Mouse (Mus musculus): ENCODE measurements at regions not wholly inside any gene's neighbourhood (a gene's known extent, or its start where the extent isn't known, plus 50 kb on each side); places are given as distances from the start of the nearest gene placed in this dataset.
A peak's percentile ranks its signal among the peaks of the same experiment; 100 is the strongest.

DNA sequence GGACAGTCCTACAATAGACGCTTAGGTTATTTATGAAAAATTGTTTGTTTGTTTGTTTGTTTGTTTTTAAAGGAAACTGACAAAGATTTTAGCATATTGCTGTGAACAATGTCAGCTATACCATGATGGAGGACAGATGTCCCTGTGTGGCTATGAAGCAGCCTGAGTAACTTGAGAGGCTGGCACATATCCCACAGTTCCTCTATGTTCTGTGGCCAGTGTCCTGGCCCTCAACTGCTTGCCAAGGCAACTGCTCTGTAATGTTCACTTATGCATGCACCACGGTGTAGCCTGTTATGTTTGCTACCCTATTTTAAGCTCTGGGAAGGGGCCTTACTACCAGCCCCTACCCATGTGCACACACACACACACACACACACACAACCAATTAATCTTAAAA, 222.6 kb downstream of the Gm5426 start:
- no peak for TF ChIP-seq POU5F1 (IDR thresholded peaks at IDR 0.05; ENCODE audit: borderline replicate concordance, low read length)
- no peak for TF ChIP-seq CTCF (conservative IDR thresholded peaks at IDR 0.05; ENCODE audit: low read length)
- TF ChIP-seq NANOG (IDR thresholded peaks at IDR 0.05; ENCODE audit: borderline replicate concordance, low read length) = no peak
- H3K4me1 ChIP-seq (replicated peaks; ENCODE audit: low read depth, low read length) = no peaks in the 10 kb centered on the region
- peaks cover 5% of the 10 kb centered on the region; the same call in 1 of the 2 replicates for H3K9me3 ChIP-seq (ENCODE audit: low read length)
- H3K36me3 ChIP-seq (ENCODE audit: insufficient read depth, low read length) = no peaks in the 10 kb centered on the region
- no peaks in the 10 kb centered on the region for H3K27me3 ChIP-seq (ENCODE audit: insufficient read depth, low read length)
- H3K4me3 ChIP-seq (replicated peaks; ENCODE audit: low read length) = no peak overlapping the region

DNA sequence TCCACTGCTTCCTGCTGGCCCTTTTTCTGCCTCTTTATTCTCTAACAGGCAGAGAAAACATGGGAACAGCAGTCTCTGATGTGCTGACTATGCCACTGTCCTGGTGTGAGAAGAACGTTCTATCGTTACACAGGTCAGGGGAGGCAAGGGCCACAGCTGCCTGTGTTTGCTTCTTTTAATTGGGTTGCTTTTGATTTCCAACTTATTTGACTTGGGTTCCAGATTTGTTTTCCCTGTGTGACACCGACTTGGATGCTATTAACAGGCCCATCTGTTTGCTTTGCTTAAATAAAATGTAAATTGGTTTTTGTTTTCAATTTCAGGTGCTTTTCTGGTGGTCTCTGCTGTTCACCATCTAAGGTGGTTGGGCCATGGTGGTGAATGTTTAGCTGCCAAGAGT, 225.8 kb downstream of the Gm5426 start:
- Histone ChIP-seq H3K36me3 (ENCODE audit: insufficient read depth, low read length) (no peaks in the 10 kb centered on the region), H3K4me3 (replicated peaks; ENCODE audit: low read length) (no peak overlapping the region), H3K9me3 (ENCODE audit: low read length) (no peaks in the 10 kb centered on the region), H3K27me3 (ENCODE audit: insufficient read depth, low read length) (no peaks in the 10 kb centered on the region), H3K4me1 (replicated peaks; ENCODE audit: low read depth, low read length) (no peaks in the 10 kb centered on the region)
- no peak for TF ChIP-seq NANOG (IDR thresholded peaks at IDR 0.05; ENCODE audit: borderline replicate concordance, low read length)
- TF ChIP-seq POU5F1 (IDR thresholded peaks at IDR 0.05; ENCODE audit: borderline replicate concordance, low read length) = no peak
- TF ChIP-seq CTCF (conservative IDR thresholded peaks at IDR 0.05; ENCODE audit: low read length) = no peak

GRCm38 (mm10) chr10:96363867-96364266, 227.5 kb downstream of the Gm5426 start:
- H3K36me3 ChIP-seq (ENCODE audit: insufficient read depth, low read length) = no peaks in the 10 kb centered on the region
- no peak for TF ChIP-seq POU5F1 (IDR thresholded peaks at IDR 0.05; ENCODE audit: borderline replicate concordance, low read length)
- no peak for TF ChIP-seq CTCF (conservative IDR thresholded peaks at IDR 0.05; ENCODE audit: low read length)
- no peak for TF ChIP-seq NANOG (IDR thresholded peaks at IDR 0.05; ENCODE audit: borderline replicate concordance, low read length)
- H3K4me3 ChIP-seq (replicated peaks; ENCODE audit: low read length) = no peak overlapping the region
- H3K9me3 ChIP-seq (ENCODE audit: low read length) = no peaks in the 10 kb centered on the region
- no peaks in the 10 kb centered on the region for H3K4me1 ChIP-seq (replicated peaks; ENCODE audit: low read depth, low read length)
- no peaks in the 10 kb centered on the region for H3K27me3 ChIP-seq (ENCODE audit: insufficient read depth, low read length)

DNA sequence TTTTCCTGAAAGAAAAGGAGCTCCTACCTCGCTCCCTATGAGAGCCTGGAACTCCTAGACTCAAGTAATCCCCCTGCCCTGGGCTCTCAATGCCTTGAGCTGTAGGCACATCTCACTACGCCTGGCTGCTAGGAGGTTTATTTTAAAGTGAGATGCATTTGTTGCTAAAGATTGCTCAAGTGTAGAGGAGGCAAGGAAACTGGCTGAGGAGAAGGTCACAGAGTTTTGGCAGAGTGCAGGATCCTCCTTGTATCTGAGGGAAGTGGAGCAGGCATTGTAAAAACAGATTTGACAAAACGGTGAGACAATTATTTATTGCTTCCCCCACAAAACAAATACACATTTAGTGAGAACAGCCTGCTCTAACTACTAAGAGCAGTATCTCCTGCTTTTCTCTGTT, 228.7 kb downstream of the Gm5426 start:
- TF ChIP-seq NANOG (IDR thresholded peaks at IDR 0.05; ENCODE audit: borderline replicate concordance, low read length) = no peak
- TF ChIP-seq POU5F1 (IDR thresholded peaks at IDR 0.05; ENCODE audit: borderline replicate concordance, low read length) = no peak
- no peak for TF ChIP-seq CTCF (conservative IDR thresholded peaks at IDR 0.05; ENCODE audit: low read length)
- Histone ChIP-seq H3K4me1 (replicated peaks; ENCODE audit: low read depth, low read length) (no peaks in the 10 kb centered on the region), H3K4me3 (replicated peaks; ENCODE audit: low read length) (no peak overlapping the region), H3K27me3 (ENCODE audit: insufficient read depth, low read length) (no peaks in the 10 kb centered on the region), H3K36me3 (ENCODE audit: insufficient read depth, low read length) (no peaks in the 10 kb centered on the region), H3K9me3 (ENCODE audit: low read length) (no peaks in the 10 kb centered on the region)

GRCm38 (mm10) chr10:96366871-96367270, 230.5 kb downstream of the Gm5426 start:
- no peak for TF ChIP-seq NANOG (IDR thresholded peaks at IDR 0.05; ENCODE audit: borderline replicate concordance, low read length)
- TF ChIP-seq POU5F1 (IDR thresholded peaks at IDR 0.05; ENCODE audit: borderline replicate concordance, low read length) = no peak
- TF ChIP-seq CTCF (conservative IDR thresholded peaks at IDR 0.05; ENCODE audit: low read length) = no peak
- H3K36me3 ChIP-seq (ENCODE audit: insufficient read depth, low read length) = no peaks in the 10 kb centered on the region
- H3K27me3 ChIP-seq (ENCODE audit: insufficient read depth, low read length) = 0 out of 2 replicates have a peak, but pooled peaks cover 2% of the 10 kb centered on the region
- H3K4me3 ChIP-seq (replicated peaks; ENCODE audit: low read length) = no peak overlapping the region
- no peaks in the 10 kb centered on the region for H3K9me3 ChIP-seq (ENCODE audit: low read length)
- H3K4me1 ChIP-seq (replicated peaks; ENCODE audit: low read depth, low read length) = no peaks in the 10 kb centered on the region

GRCm38 (mm10) chr10:96370547-96371320, 234.3 kb downstream of the Gm5426 start:
- Histone ChIP-seq H3K9me3 (ENCODE audit: low read length) (peaks cover 5% of the 10 kb centered on the region), H3K36me3 (ENCODE audit: insufficient read depth, low read length) (no peaks in the 10 kb centered on the region), H3K27me3 (ENCODE audit: insufficient read depth, low read length) (peaks cover 7% of the 10 kb centered on the region), H3K4me3 (replicated peaks; ENCODE audit: low read length) (peak overlapping the region; percentile 29; the same call in 1 of the 2 replicates), H3K4me1 (replicated peaks; ENCODE audit: low read depth, low read length) (no peaks in the 10 kb centered on the region)
- TF ChIP-seq POU5F1 (IDR thresholded peaks at IDR 0.05; ENCODE audit: borderline replicate concordance, low read length) = no peak
- TF ChIP-seq NANOG (IDR thresholded peaks at IDR 0.05; ENCODE audit: borderline replicate concordance, low read length) = no peak

GRCm38 (mm10) chr10:96371321-96371653, 234.9 kb downstream of the Gm5426 start:
- Histone ChIP-seq H3K4me1 (replicated peaks; ENCODE audit: low read depth, low read length) (no peaks in the 10 kb centered on the region), H3K36me3 (ENCODE audit: insufficient read depth, low read length) (no peaks in the 10 kb centered on the region), H3K27me3 (ENCODE audit: insufficient read depth, low read length) (peaks cover 7% of the 10 kb centered on the region), H3K4me3 (replicated peaks; ENCODE audit: low read length) (peak overlapping the region; percentile 29; the same call in 1 of the 2 replicates), H3K9me3 (ENCODE audit: low read length) (peaks cover 5% of the 10 kb centered on the region)
- TF ChIP-seq CTCF (conservative IDR thresholded peaks at IDR 0.05; ENCODE audit: low read length) = no peak
- TF ChIP-seq NANOG (IDR thresholded peaks at IDR 0.05; ENCODE audit: borderline replicate concordance, low read length) = no peak
- TF ChIP-seq POU5F1 (IDR thresholded peaks at IDR 0.05; ENCODE audit: borderline replicate concordance, low read length) = no peak

DNA sequence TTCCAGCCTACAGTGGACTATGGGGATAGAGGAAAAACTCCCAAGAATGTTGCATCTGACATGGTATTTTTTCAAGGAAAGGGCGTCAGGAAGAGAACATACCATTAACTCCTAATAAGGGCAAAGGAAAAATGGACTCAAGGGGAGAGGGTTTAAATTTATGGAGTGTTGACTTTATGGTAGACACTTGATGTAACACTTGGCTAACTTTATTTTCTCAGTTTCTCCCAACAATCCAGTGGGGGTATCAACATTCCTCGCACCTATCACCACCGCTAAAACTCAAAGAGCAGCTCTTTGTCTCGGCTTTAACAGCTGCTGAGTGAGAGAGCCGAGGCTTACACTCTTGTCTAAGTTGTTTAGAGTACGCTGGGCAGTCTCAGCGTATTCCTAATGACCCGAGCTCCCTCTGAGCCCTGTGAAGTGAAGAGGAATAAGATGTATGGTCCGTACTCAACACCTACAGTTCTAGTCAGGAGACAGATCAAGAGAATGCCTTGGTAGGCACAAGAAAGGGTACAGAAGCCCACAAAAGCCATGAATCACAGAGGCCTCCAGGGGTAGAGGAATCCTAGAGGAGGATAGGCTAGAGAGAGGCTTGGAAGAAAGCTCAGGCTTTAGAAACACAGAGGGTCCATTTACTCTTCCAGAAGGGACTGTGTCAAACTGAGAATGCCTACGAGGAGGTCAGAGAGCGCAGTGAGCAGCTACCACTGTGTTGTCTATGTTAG, 236.4 kb downstream of the Gm5426 start:
- TF ChIP-seq POU5F1 (IDR thresholded peaks at IDR 0.05; ENCODE audit: borderline replicate concordance, low read length) (no peak), NANOG (IDR thresholded peaks at IDR 0.05; ENCODE audit: borderline replicate concordance, low read length) (no peak), CTCF (conservative IDR thresholded peaks at IDR 0.05; ENCODE audit: low read length) (no peak)
- Histone ChIP-seq H3K4me1 (replicated peaks; ENCODE audit: low read depth, low read length) (no peaks in the 10 kb centered on the region), H3K4me3 (replicated peaks; ENCODE audit: low read length) (no peak overlapping the region)

More for the DNA sequence above, 236.4 kb downstream of the Gm5426 start:
- Histone ChIP-seq H3K9me3 (ENCODE audit: low read length) (peaks cover 9% of the 10 kb centered on the region), H3K27me3 (ENCODE audit: insufficient read depth, low read length) (peaks cover 7% of the 10 kb centered on the region), H3K36me3 (ENCODE audit: insufficient read depth, low read length) (no peaks in the 10 kb centered on the region)
